ENCODE assay signal across 9 mouse cellular contexts in genomic region chr12:103262017-103262865, GRCm38 (mm10). TPM values are rescaled to one million over a fixed set of nuclear protein-coding genes. Genes with fewer than 3 reads are reported as not detected.
DNase-seq lines count a peak whose midpoint lies in the region; ATAC-seq and TF ChIP-seq lines count a peak whose summit lies in the region.
"Had no signal": no experiment of that assay in that cellular context is flagged by ENCODE, and none has a peak within 500 bp of the region (broad histone marks: within the 10 kb centered on the region; RNA-seq: fewer than 3 reads in every experiment).

No protein-coding gene starts in this region.

- in situ Hi-C loops in Patski (cut with MboI; ENCODE audit: low pct_unique_long_range_greater_than_20kb): loop anchor here (5.0 kb wide), 1 partner anchor 45 kb away; no protein-coding TSS in a partner anchor

- no peak overlapping the region for H3K27ac ChIP-seq in layer of hippocampus, adult 2 months

- CTCF ChIA-PET in Patski (lab: Charles Lee): interaction anchor here (0.8 kb wide), 1 partner anchor 120 kb away, joined by 4 read pairs; no protein-coding TSS in a partner anchor

- H3K27me3 ChIP-seq in Patski: no peaks in the 10 kb centered on the region

- no peak for ATAC-seq in Patski
- peak; percentile 55; the same call in 1 of the 2 replicates for ATAC-seq in megakaryocyte-erythroid progenitor cell, adult 5-6 weeks (replicated peaks; ENCODE audit: low FRiP score, low TSS enrichment, poor library complexity, severe bottlenecking)
- ATAC-seq in inflammation-experienced regulatory T-cells, adult 6 months: no peak

- peak in 1 of 2 experiments; percentile 27 for DNase-seq in layer of hippocampus, adult 2 months (ENCODE audit: low spot score in 2 of 2)
- no peak for DNase-seq in layer of hippocampus, adult 11-12 months (ENCODE audit: low spot score)
- DNase-seq in Patski (ENCODE audit: low read depth, low spot score): no peak
- peak; percentile 17 for DNase-seq in forelimb bud, embryonic 11.5 days (ENCODE audit: low read depth, low spot score)
- no peak for DNase-seq in right cerebral cortex, adult 2 months (ENCODE audit: low spot score in 2 of 2)
- no peak for DNase-seq in urinary bladder, postnatal 25 days (ENCODE audit: low spot score)

- TF ChIP-seq CTCF in layer of hippocampus, adult 2 months (conservative IDR thresholded peaks at IDR 0.05): peak; percentile 79
- peak; percentile 74 for TF ChIP-seq CTCF in Patski (IDR thresholded peaks at IDR 0.05)

- POLR2A ChIA-PET in Patski (lab: Charles Lee): no interaction called here

- H3K4me3 ChIP-seq in layer of hippocampus, adult 2 months: no peak overlapping the region

RNA-seq across cellular contexts. Expression of gene Prima1, which starts 20.3 kb away (rescaled TPM):
- total RNA-seq in layer of hippocampus, adult 2 months (2021): 1 to 10 TPM; 3.6 to 3.7 TPM
- 0.28 TPM for polyA plus RNA-seq in Patski (2021)
- total RNA-seq in megakaryocyte-erythroid progenitor cell, adult 5-6 weeks (2014; fragmentation: Nextera tagmentation): not detected in 2 replicates
- total RNA-seq in megakaryocyte-erythroid progenitor cell, adult 5-6 weeks (2017): not detected in 2 replicates
- not detected for polyA plus RNA-seq in inflammation-experienced regulatory T-cells, adult 6 months (2017; shearing (Covaris generic))

RNA-seq across cellular contexts. Expression of gene Fam181a, which starts 48.5 kb away (rescaled TPM):
- 1 to 10 TPM; 1.5 to 2.3 TPM for total RNA-seq in layer of hippocampus, adult 2 months (2021)
- not detected for polyA plus RNA-seq in Patski (2021)
- not detected in 2 replicates for total RNA-seq in megakaryocyte-erythroid progenitor cell, adult 5-6 weeks (2014; fragmentation: Nextera tagmentation)
- total RNA-seq in megakaryocyte-erythroid progenitor cell, adult 5-6 weeks (2017): not detected in 2 replicates
- polyA plus RNA-seq in inflammation-experienced regulatory T-cells, adult 6 months (2017; shearing (Covaris generic)): not detected
- total RNA-seq: heart, postnatal 14 days had no signal

Comparison
In these comparisons a context has a peak if more than half of its experiments do, and no peak if none do; other contexts are left out.
1. RNA of gene Prima1, which starts 20.3 kb away (total RNA-seq): 3.6 to 3.7 TPM in layer of hippocampus, adult 2 months; not detected in megakaryocyte-erythroid progenitor cell, adult 5-6 weeks; every median in the first group is over 4 times any median in the second.